Mouse (Mus musculus) forebrain, embryonic 11.5 days (tissue): ENCODE data around the gene Rtcb. TPM values are rescaled to one million over a fixed set of nuclear protein-coding genes. Genes with fewer than 3 reads are reported as not detected.

Experiments
- ATAC-seq: fragments of 200-750 bp; cut with Nextera tagmentation; replicated peaks from 2 replicates; pipeline ENCODE4 v1.8.0; 2017; ENCODE audit warnings: moderate TSS enrichment; ENCODE audit not compliant: low FRiP score
- DNase-seq: peaks from one replicate; pipeline ENCODE4 v3.0.0-alpha.2; 2017; ENCODE audit warnings: low spot score
- H3K27ac ChIP-seq: fragments of 300-500 bp; sonication (generic); 2 replicates; pipeline ENCODE4 v1.5.1; 2014; ENCODE audit warnings: low read depth, low read length
- H3K27me3 ChIP-seq: fragments of 300-500 bp; sonication (generic); 2 replicates; pipeline ENCODE4 v1.6.1; 2014; ENCODE audit warnings: mild to moderate bottlenecking, low read length, mixed read lengths; ENCODE audit not compliant: control insufficient read depth, insufficient read depth
- H3K36me3 ChIP-seq: fragments of 300-500 bp; sonication (generic); 2 replicates; pipeline ENCODE4 v1.6.1; 2014; ENCODE audit warnings: mild to moderate bottlenecking, low read length, moderate library complexity, mixed read lengths; ENCODE audit not compliant: control insufficient read depth, insufficient read depth
- H3K4me1 ChIP-seq: fragments of 300-500 bp; sonication (generic); replicated peaks from 2 replicates; pipeline ENCODE4 v1.6.1; 2014; ENCODE audit warnings: low read length, mixed read lengths; ENCODE audit not compliant: control insufficient read depth, insufficient read depth
- H3K4me2 ChIP-seq: fragments of 300-500 bp; sonication (generic); 2 replicates; pipeline ENCODE4 v1.6.1; 2014; ENCODE audit warnings: low read depth, mild to moderate bottlenecking, low read length, moderate library complexity, mixed read lengths; ENCODE audit not compliant: severe bottlenecking
- H3K4me3 ChIP-seq: fragments of 300-500 bp; sonication (generic); 2 replicates; pipeline ENCODE4 v1.5.1; 2014; ENCODE audit warnings: low read depth, low read length
- H3K9ac ChIP-seq: fragments of 300-500 bp; sonication (generic); 2 replicates; pipeline ENCODE4 v1.6.1; 2014; ENCODE audit warnings: low read length
- H3K9me3 ChIP-seq: fragments of 300-500 bp; sonication (generic); 2 replicates; pipeline ENCODE4 v1.6.1; 2016; ENCODE audit warnings: low read length, mixed read lengths; ENCODE audit not compliant: control insufficient read depth
- WGBS: fragments of 180-500 bp; shearing (Covaris S2); extraction: QIAGEN DNeasy Blood & Tissue Kit; methylation state at CpG from one replicate; pipeline ENCODE4 v1.1.7; 2014; 5-methylcytosine and 5-hydroxymethylcytosine counted together
- polyA plus RNA-seq: library from polyadenylated mRNA; unstranded; fragments of >200 nt; fragmentation: Nextera tagmentation; extraction: Ambion mirVana; gene quantifications from 2 replicates; pipeline ENCODE4 v1.2.1, GENCODE M21; 2014

Rtcb gene
- polyA plus RNA-seq, 1 experiment from 2014 or later = 190 TPM

DNA sequence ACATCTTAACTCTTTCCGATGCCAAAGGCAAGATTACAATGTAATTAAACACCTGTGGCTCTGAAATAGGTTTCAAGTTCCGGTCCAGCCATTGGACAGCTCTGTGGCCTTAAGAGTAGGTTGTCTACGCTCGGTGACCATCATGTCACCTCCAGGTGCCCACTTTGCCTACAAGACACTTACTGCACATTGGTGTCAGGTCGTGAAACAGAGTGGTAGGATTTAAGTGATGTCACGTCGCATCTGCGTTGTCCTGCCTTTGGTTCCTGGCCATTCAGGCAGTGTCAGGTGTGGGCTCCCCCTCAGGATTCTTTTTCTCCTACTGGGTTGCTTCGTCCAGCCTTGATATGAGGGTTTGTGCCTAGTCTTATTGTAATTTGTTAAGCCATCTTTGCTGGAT lies 14.2 kb upstream of the Rtcb start:
- no peaks in the 10 kb centered on the region for H3K36me3 ChIP-seq
- no peaks in the 10 kb centered on the region for H3K27me3 ChIP-seq
- H3K9ac ChIP-seq = no peak overlapping the region
- no peak overlapping the region for H3K4me3 ChIP-seq
- H3K9me3 ChIP-seq = no peaks in the 10 kb centered on the region; the same call in 1 of the 2 replicates
- WGBS = 88% methylated on average over 9 of the region's 9 CpGs
- no peaks in the 10 kb centered on the region for H3K4me1 ChIP-seq
- H3K27ac ChIP-seq = no peak overlapping the region
- ATAC-seq (no peak), DNase-seq (no peak)
- no peak overlapping the region for H3K4me2 ChIP-seq

DNA sequence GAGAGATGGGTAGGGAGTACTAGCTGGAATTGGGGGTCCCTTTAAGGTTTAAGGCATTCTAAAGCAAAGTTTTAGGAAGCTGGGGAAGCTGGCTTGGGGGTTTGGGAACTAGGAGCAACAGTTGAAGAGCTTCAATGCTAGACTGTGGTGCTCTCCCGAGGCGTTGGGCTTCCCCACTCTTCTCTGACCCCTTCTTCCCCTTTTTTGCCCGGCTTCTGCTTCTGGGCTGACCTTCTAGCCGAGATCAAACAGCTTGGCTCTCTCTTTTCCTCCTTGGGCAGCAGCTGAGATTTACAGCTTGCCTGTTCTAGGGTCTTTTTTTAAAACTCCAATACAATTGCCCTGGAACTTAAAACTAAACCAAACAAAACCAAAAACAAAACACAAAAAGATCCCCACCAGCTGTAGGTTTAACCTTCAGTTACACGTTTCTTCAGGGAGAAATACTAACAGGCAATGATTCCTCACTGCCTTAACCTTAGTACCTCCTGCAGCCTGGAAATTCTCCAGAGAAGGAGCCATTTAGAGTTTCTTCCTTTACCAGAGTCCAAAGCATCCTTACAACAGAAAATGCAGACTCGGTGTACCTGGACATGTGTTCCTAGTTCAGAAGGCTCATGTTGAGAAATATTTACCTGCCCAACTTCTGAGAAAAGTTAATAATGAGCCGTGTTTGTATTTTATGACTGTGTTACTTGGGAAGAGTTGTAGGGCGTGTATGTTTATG lies 12.4 kb upstream of the Rtcb start:
- DNase-seq (no peak), ATAC-seq (no peak)
- WGBS = 66% methylated on average over 8 of the region's 8 CpGs
- H3K36me3 ChIP-seq = no peaks in the 10 kb centered on the region
- H3K27ac ChIP-seq = no peak overlapping the region
- no peak overlapping the region for H3K9ac ChIP-seq
- H3K4me1 ChIP-seq = no peaks in the 10 kb centered on the region
- H3K9me3 ChIP-seq = no peaks in the 10 kb centered on the region; the same call in 1 of the 2 replicates
- no peak overlapping the region for H3K4me3 ChIP-seq
- H3K4me2 ChIP-seq = no peak overlapping the region
- no peaks in the 10 kb centered on the region for H3K27me3 ChIP-seq

DNA sequence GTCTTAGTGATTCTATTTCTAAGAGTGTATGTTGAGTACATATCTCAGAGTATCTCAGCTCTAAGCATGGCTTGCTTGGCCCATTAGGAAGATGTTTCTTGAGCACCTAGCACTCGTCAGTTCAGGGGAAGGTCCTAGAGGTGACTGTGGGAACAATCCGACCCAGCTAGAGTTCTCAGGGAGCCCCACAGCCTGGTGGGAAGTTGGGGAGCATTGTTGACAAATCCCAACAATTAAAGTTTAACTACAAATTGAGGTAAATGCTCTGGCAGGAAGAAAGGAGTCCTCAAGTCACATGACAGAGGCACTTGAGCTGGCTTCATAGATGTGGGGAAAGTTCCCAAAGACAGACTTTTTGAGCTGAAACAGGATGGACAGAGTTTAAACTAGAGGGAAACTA lies 11.1 kb upstream of the Rtcb start:
- WGBS = 50% methylated on average over 2 of the region's 2 CpGs

DNA sequence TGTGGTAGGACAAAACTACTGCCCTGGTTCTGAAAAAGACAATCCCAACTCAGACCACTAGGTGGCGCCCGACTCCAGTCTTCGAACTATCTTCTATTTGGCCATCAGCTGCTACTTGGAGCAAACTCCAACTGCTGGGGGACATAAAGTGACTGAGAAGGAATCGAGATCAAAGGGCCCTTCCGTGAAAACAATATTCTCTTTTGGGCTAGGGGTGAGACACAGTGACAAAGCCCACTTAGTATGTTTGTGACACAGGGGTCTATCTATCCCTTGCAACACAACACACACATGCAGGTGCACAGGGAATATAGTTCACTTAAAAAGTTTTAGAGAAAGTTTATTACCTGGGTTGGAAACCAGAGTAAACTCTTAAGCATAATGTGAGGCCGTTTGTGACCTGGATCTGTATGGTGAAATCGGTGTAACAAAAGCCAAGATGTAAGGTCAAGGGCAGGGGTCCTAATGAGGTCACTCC lies 10.6 kb upstream of the Rtcb start:
- peak; percentile 89 for DNase-seq
- no peak overlapping the region for H3K4me3 ChIP-seq
- H3K4me2 ChIP-seq = no peak overlapping the region
- H3K9me3 ChIP-seq = no peaks in the 10 kb centered on the region
- no peaks in the 10 kb centered on the region for H3K4me1 ChIP-seq
- no peak overlapping the region for H3K9ac ChIP-seq
- H3K27me3 ChIP-seq = no peaks in the 10 kb centered on the region
- no peak overlapping the region for H3K27ac ChIP-seq
- no peaks in the 10 kb centered on the region for H3K36me3 ChIP-seq
- no peak for ATAC-seq
- WGBS = 15% methylated on average over 7 of the region's 7 CpGs

More for the DNA sequence above, 11.1 kb upstream of the Rtcb start:
- no peaks in the 10 kb centered on the region for H3K36me3 ChIP-seq
- no peaks in the 10 kb centered on the region for H3K27me3 ChIP-seq
- H3K9ac ChIP-seq = no peak overlapping the region
- no peak overlapping the region for H3K4me3 ChIP-seq
- H3K4me1 ChIP-seq = no peaks in the 10 kb centered on the region
- no peaks in the 10 kb centered on the region for H3K9me3 ChIP-seq
- no peak overlapping the region for H3K27ac ChIP-seq
- H3K4me2 ChIP-seq = no peak overlapping the region
- DNase-seq (no peak), ATAC-seq (no peak)

DNA sequence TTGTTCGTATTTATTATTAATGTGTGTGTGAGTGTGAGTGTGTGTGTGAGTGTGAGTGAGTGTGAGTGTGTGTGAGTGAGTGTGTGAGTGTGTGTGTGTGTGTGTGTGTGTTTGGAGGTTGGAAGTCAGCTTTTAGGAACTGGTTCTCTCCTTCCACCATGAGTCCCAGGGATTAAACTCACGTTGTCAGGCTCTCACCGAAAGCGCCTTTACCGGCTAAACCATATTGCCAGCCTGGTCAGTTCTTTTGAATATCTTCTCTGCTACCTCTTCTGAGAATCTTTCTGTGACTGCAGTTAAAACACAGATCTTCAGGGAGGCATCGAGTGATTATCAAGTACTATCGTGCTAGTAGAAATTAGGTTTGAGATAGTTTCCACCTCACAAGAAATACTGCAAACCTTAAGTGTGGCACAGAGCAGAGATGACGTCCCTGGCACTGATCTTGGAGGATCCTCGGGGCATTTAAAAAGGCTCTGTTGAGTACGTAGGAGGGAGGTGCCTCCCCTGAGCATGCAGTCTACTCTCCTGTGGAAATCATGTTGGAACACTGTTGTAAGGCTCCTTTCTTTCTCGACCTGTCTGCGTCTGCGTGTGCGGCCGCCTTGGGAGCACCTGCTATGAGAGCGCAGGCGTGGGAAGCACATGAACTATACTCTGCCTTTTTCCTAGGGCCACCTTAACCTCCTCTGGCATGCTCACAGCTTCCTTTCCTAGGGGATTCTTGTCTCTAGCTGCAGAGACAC lies 10.0 kb upstream of the Rtcb start:
- Histone ChIP-seq H3K4me1 (no peaks in the 10 kb centered on the region), H3K27me3 (no peaks in the 10 kb centered on the region), H3K4me3 (no peak overlapping the region), H3K9ac (no peak overlapping the region), H3K4me2 (no peak overlapping the region), H3K27ac (no peak overlapping the region), H3K36me3 (no peaks in the 10 kb centered on the region), H3K9me3 (no peaks in the 10 kb centered on the region)
- DNase-seq (no peak), ATAC-seq (no peak)
- WGBS = 60% methylated on average over 17 of the region's 17 CpGs

DNA sequence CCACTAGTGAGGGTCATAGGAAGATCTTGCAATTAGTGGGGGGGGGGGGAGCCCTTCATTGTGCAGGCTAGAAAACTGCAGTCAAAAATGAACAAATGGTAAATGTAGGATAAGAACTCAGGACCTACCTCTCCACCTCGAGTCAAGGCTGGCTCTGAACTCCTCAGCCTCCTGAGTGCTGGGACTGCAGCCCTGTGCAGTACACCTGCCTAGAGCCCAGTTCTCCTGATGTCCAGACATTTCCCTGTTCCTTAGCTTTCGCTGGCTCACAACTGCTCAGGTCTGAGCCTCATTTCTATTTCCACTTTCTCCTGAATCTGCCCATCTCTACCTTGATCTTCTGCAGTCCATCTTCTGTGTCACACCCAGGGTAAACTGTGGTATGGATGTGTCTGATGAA lies 8.9 kb upstream of the Rtcb start:
- no peaks in the 10 kb centered on the region for H3K27me3 ChIP-seq
- H3K9me3 ChIP-seq = no peaks in the 10 kb centered on the region
- H3K4me3 ChIP-seq = no peak overlapping the region
- H3K4me1 ChIP-seq = no peaks in the 10 kb centered on the region
- no peak overlapping the region for H3K27ac ChIP-seq
- no peaks in the 10 kb centered on the region for H3K36me3 ChIP-seq
- DNase-seq (no peak), ATAC-seq (no peak)
- H3K9ac ChIP-seq = no peak overlapping the region
- no peak overlapping the region for H3K4me2 ChIP-seq
- 58% methylated on average over 2 of the region's 2 CpGs for WGBS

DNA sequence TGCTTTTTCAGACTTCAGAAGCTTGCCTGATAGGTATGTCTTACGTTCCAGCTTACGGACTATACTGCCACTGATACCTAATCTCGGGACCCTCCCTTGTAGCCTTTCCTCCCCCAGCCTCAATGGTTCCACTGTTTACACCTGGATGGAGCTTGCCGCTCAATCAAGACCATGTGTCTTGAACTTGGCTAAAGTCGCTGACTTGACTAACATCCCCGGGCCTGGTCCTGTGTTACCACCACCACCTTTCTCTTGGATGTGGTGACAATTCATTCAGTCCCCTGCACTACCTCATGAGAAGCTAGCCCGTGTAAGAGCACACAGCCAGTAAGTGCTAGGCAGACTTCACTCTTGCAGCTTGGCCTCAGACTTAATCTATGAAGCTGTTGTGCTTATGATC lies 6.7 kb upstream of the Rtcb start:
- Histone ChIP-seq H3K9me3 (no peaks in the 10 kb centered on the region), H3K27ac (no peak overlapping the region), H3K36me3 (no peaks in the 10 kb centered on the region), H3K9ac (no peak overlapping the region), H3K4me2 (no peak overlapping the region), H3K4me3 (no peak overlapping the region), H3K27me3 (no peaks in the 10 kb centered on the region), H3K4me1 (no peaks in the 10 kb centered on the region)
- WGBS = 92% methylated on average over 7 of the region's 7 CpGs
- DNase-seq (no peak), ATAC-seq (no peak)

DNA sequence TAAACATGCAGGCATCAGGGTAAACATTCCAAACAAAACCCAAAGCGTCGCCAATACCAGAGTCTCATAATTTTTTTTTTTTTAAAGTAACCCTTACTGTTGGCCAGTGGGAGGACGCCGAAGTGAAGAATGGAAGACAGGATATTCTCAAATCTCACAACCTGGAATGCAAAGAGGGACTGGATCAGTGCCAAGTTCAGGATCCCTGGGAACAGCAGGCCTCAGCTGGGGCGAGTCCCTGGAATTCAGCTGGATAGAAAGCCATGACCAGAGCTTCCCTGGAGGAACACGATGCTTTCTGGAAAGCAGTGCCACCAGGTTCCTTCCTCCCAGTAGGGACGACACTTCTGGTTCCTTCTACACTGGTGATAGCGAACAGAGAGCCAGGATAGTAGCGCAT lies 5.3 kb upstream of the Rtcb start:
- 83% methylated on average over 9 of the region's 9 CpGs for WGBS
- H3K36me3 ChIP-seq = no peaks in the 10 kb centered on the region
- H3K4me2 ChIP-seq = no peak overlapping the region
- H3K27ac ChIP-seq = no peak overlapping the region
- H3K9ac ChIP-seq = no peak overlapping the region
- DNase-seq (no peak), ATAC-seq (no peak)
- no peak overlapping the region for H3K4me3 ChIP-seq
- no peaks in the 10 kb centered on the region for H3K4me1 ChIP-seq
- no peaks in the 10 kb centered on the region for H3K9me3 ChIP-seq
- no peaks in the 10 kb centered on the region for H3K27me3 ChIP-seq
